Mouse (Mus musculus) spleen, adult 2 months (tissue): ENCODE data around the gene Mettl17. TPM values are rescaled to one million over a fixed set of nuclear protein-coding genes. Genes with fewer than 3 reads are reported as not detected.
"Not testable (repeated sequence)": the region's sequence is repeated elsewhere in the genome, so short reads cannot be mapped to it uniquely, and the experiment has no call there.

Experiments used
- DNase-seq, 2 experiments: peaks; one replicate each; pipeline versions ENCODE4 v3.0.0 to v3.0.0-alpha.2; 2012 to 2021; ENCODE audit warnings: low spot score in 2 of 2, low read depth in 1 of 2
- H3K27ac ChIP-seq: fragments of 200-500 bp; 2 replicates; pipeline ENCODE4 v1.5.1; 2012; ENCODE audit warnings: low read length, inconsistent platforms; ENCODE audit not compliant: insufficient read depth
- H3K27me3 ChIP-seq: fragments of 200-500 bp; 2 replicates; pipeline ENCODE4 v1.6.1; 2012; ENCODE audit warnings: mild to moderate bottlenecking, moderate library complexity, low read length, inconsistent platforms; ENCODE audit not compliant: control insufficient read depth, insufficient read depth
- H3K36me3 ChIP-seq: fragments of 200-500 bp; 2 replicates; pipeline ENCODE4 v1.6.1; 2012; ENCODE audit warnings: mild to moderate bottlenecking, low read length, inconsistent platforms; ENCODE audit not compliant: control insufficient read depth, insufficient read depth
- H3K4me1 ChIP-seq: fragments of 200-500 bp; 2 replicates; pipeline ENCODE4 v1.6.1; 2011; ENCODE audit warnings: inconsistent platforms; ENCODE audit not compliant: control insufficient read depth, insufficient read depth, insufficient read length
- H3K4me3 ChIP-seq: fragments of 200-500 bp; 2 replicates; pipeline ENCODE4 v1.5.1; 2011; ENCODE audit warnings: mild to moderate bottlenecking, inconsistent platforms; ENCODE audit not compliant: insufficient read depth, insufficient read length; ENCODE audit errors: extremely low read depth
- CTCF ChIP-seq: fragments of 200-500 bp; IDR thresholded peaks from 2 replicates; pipeline ENCODE4 v1.5.1; 2011; ENCODE audit warnings: mild to moderate bottlenecking, inconsistent platforms; ENCODE audit not compliant: insufficient read depth, insufficient read length, insufficient replicate concordance; ENCODE audit errors: extremely low read depth
- POLR2A ChIP-seq: fragments of 200-500 bp; IDR thresholded peaks from 2 replicates; pipeline ENCODE4 v1.6.1; 2011; ENCODE audit warnings: low read depth, low read length, inconsistent platforms
- WGBS: fragments of 180-500 bp; shearing (Covaris S2); methylation state at CpG from one replicate; pipeline ENCODE4 v1.1.7; 2018; 5-methylcytosine and 5-hydroxymethylcytosine counted together
- polyA plus RNA-seq: library from polyadenylated mRNA; depleted of rRNA; stranded (reverse); fragments of >200 nt; gene quantifications from 2 replicates; pipeline ENCODE4 v1.2.3, GENCODE M21; 2012; rRNA removed

Mettl17 gene
- polyA plus RNA-seq: 24.9 and 34.9 TPM in 2 replicates

DNA sequence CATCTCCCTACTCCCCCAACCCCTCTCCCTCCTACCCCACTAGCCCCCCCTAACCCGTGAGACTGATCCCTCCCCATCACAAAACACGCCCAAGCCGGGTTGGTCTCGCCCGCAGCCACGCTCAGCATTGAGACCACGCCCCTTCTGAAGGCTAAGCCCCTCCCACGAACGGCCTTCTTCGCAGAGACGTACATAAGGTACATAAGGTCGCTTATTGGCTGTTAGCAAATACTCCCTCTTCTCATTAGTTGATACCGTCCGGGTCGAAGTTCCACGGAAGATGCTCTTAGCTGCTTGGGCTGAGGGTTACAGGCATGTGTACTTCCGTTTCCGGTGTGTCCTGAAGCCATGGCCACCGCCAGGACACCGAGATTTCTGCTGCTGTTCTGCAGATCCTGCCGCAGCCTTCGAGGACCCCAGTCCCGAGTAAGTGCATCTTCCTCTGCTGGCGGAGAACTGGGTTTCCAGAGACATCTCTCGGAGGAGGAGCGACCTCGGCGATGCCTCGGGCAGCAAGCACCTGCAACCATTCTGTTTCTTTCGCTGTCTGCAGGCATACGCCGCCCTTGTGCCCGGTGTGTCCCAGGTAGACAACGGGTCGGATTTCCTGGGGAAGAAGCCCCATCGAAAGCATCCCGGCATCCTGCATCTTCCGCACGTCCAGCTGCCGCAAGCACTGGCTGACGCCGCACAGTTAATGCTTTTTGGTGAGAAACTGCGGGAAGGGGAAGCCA lies at the start of gene Mettl17:
Mettl17 (plus strand) TSS at position 245 of the 734 bp plus-strand sequence.
- under 1% methylated on average over 43 of the region's 43 CpGs for WGBS
- Histone ChIP-seq H3K27me3 (no peaks in the 10 kb centered on the region), H3K4me3 (peak within 1 kb of the TSS; percentile 80), H3K36me3 (peaks cover 20% of the 10 kb centered on the region), H3K4me1 (no peaks in the 10 kb centered on the region), H3K27ac (peak within 1 kb of the TSS; percentile 39)
- DNase-seq: peak; percentile 94 to 96
- TF ChIP-seq CTCF (no peak), POLR2A (peak; percentile 21; the same call in 1 of the 2 replicates)

DNA sequence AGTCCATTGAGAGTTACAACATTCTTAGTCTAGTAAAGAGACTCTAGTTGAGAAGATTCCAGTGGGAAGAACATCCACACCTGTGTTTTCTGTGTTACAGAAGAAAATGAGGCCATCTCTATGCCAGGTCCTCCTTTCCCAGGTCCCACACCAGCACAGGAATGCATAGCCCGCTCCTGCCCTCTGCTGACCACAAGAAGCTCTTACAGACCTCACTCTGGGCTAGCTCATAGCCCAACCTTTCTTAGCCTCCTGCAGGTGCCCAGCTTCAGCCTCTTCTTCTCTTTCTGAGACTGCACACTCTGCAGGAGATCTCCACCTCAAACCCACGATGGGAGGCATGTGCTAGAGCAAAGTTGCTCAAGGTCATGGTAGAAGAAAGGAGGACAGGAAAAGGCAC lies 46.2 kb upstream of the Mettl17 start:
- WGBS: 13% methylated on average over 2 of the region's 2 CpGs
- H3K4me1 ChIP-seq, H3K36me3 ChIP-seq, H3K27me3 ChIP-seq, H3K4me3 ChIP-seq, DNase-seq, H3K27ac ChIP-seq: not testable (repeated sequence)

DNA sequence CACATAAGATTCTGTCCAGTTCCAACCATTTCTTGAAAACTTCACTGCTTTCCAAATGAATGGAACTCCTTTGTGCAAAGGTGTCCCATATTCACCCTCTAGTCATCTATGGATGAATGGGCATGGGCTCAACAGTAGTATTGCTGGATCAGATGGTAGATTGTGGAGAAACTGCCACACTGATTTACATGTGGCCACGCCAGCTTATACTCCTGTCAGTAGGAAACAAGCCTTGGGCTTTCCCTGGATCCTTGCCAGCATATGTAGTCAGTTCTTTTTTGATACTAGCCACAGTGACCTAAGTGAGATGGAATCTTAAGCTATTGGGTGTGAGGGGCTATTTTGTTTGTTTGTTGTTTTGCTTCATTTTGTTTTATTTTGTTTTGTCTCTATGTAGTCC lies 42.4 kb upstream of the Mettl17 start:
- Histone ChIP-seq H3K4me1 (no peaks in the 10 kb centered on the region), H3K4me3 (no peak overlapping the region), H3K27ac (no peak overlapping the region), H3K36me3 (no peaks in the 10 kb centered on the region), H3K27me3 (no peaks in the 10 kb centered on the region)
- no peak for DNase-seq
- WGBS: 57% methylated on average over 1 of the region's 1 CpGs
- TF ChIP-seq CTCF (no peak), POLR2A (no peak)

GRCm38 (mm10) chr14:51842781-51843180 lies 41.9 kb upstream of the Mettl17 start:
- Histone ChIP-seq H3K27me3 (no peaks in the 10 kb centered on the region), H3K27ac (no peak overlapping the region), H3K36me3 (no peaks in the 10 kb centered on the region), H3K4me1 (no peaks in the 10 kb centered on the region), H3K4me3 (no peak overlapping the region)
- WGBS: 76% methylated on average over 2 of the region's 2 CpGs
- no peak for TF ChIP-seq POLR2A
- no peak for TF ChIP-seq CTCF
- DNase-seq: no peak

DNA sequence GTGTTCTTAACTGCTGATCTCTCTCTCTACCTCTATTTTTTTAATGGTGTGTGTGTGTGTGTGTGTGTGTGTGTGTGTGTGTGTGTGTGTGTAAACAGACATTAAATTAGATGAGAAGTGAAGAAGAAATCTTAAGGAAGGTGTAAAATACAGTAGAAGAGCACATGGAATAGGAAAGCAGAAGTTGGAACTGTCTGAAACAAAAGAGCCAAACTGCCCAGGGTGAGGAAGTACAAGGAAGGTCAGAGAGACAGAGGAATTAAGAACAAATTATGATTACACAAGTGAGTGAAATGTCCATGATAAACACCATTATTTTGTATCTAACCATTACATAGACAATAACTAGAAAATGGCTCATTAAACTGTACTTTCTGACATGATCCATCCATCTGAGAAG lies 40.8 kb upstream of the Mettl17 start:
- Histone ChIP-seq H3K4me1 (no peaks in the 10 kb centered on the region), H3K27me3 (no peaks in the 10 kb centered on the region), H3K36me3 (no peaks in the 10 kb centered on the region), H3K27ac (no peak overlapping the region), H3K4me3 (no peak overlapping the region)
- no peak for TF ChIP-seq POLR2A
- TF ChIP-seq CTCF: no peak
- DNase-seq: no peak

DNA sequence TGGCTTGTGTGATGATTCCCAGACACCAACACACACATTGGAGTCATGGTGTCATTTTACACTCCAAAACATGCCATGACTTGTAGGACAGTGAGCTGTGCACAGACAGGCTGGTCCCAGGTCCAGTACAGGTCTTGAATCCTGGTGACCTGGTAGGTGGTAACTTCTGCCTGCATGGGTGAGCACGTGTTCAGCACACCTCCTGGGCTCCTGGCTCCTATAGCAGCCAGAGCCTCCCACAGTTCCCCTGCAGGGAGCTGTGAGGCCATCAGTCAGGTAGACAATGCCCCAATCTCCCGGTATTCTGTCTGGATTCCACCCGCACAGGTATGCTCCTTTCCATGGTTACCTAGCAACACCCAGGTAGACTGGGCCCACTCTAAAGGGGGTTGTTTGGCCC lies 38.1 kb upstream of the Mettl17 start:
- Histone ChIP-seq H3K27me3 (no peaks in the 10 kb centered on the region), H3K27ac (no peak overlapping the region), H3K4me3 (no peak overlapping the region), H3K4me1 (no peaks in the 10 kb centered on the region), H3K36me3 (no peaks in the 10 kb centered on the region)
- TF ChIP-seq POLR2A: no peak
- no peak for TF ChIP-seq CTCF
- no peak for DNase-seq
- 81% methylated on average over 3 of the region's 3 CpGs for WGBS

- not testable (repeated sequence) for H3K36me3 ChIP-seq, H3K4me3 ChIP-seq, H3K27ac ChIP-seq, DNase-seq, H3K4me1 ChIP-seq, H3K27me3 ChIP-seq
- 44% methylated on average over 3 of the region's 3 CpGs for WGBS
Measured at GRCm38 (mm10) chr14:51851006-51851405, 33.6 kb upstream of the Mettl17 start.

- no peak for TF ChIP-seq CTCF
- no peak for TF ChIP-seq POLR2A
Measured at GRCm38 (mm10) chr14:51853399-51853798, 31.2 kb upstream of the Mettl17 start, which contains the start of gene Ear6. Ear6 (plus strand) TSS chr14:51853699.

DNA sequence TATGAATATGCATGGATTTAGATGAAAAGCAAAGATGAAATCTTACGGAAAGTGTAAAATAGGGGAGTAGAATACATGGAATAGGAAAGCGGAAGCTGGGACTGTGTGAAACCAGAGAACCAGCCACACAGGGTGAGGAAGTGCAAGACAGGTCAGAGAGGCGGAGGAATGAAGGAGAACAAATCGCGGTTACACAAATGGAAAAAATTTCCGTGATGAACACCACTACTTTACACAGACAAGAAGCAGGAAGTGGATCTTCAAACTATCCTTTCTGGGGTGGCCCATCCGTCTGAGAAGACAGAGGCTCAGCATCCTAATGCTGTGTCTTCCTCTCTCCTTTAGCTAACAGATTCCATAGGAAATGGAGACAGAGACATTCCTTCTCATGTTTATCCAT lies 29.4 kb upstream of the Mettl17 start:
- DNase-seq, H3K4me1 ChIP-seq, H3K27me3 ChIP-seq, H3K4me3 ChIP-seq, H3K36me3 ChIP-seq, H3K27ac ChIP-seq: not testable (repeated sequence)
- WGBS: 55% methylated on average over 7 of the region's 7 CpGs

More at GRCm38 (mm10) chr14:51853399-51853798, 31.2 kb upstream of the Mettl17 start, which contains the start of gene Ear6:
- no peak within 1 kb of the TSS for H3K4me3 ChIP-seq
- no peak for DNase-seq
- no peaks in the 10 kb centered on the region for H3K36me3 ChIP-seq
- no peak within 1 kb of the TSS for H3K27ac ChIP-seq
- H3K4me1 ChIP-seq: no peaks in the 10 kb centered on the region
- no peaks in the 10 kb centered on the region for H3K27me3 ChIP-seq

DNA sequence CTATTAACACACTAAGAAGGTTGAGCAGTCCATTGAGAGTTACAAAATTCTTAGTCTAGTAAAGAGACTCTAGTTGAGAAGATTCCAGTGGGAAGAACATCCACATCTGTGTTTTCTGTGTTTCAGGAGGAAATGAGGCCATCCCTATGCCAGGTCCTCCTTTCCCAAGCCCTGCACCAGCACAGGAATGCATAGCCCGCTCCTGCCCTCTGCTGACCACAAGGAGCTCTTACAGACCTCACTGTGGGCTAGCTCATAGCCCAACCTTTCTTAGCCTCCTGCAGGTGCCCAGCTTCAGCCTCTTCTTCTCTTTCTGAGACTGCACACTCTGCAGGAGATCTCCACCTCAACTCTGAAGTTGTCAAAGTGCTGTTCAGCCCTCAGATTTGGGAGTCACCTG lies 21.0 kb upstream of the Mettl17 start:
- DNase-seq, H3K27me3 ChIP-seq, H3K4me3 ChIP-seq, H3K36me3 ChIP-seq, H3K4me1 ChIP-seq, H3K27ac ChIP-seq: not testable (repeated sequence)
- 14% methylated on average over 1 of the region's 1 CpGs for WGBS
